Mouse (Mus musculus): ENCODE measurements at regions not wholly inside any gene's neighbourhood (a gene's known extent, or its start where the extent isn't known, plus 50 kb on each side); places are given as distances from the start of the nearest gene placed in this dataset.

DNA sequence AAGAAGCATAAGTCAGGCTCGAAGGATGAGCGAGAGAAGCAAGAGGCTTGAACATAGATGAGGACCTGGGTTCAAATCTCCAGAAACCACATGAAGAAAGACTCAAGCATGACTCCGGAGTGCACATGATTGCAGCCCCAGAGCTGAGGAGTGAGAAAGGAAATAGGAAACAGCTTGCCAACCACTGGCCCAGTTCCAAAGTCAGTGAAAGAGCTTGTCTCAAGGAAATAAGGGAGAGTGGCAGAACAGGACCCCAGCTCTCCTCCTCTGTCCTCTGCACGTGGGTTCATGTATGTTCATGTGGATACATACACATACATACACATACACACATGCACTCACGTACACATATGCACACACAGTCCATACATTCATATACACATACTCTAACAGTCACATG, 156.9 kb upstream of the Spred2 start:
- Histone ChIP-seq H3K9ac (ENCODE audit: low read length) (no peak overlapping the region), H3K9me3 (ENCODE audit: control insufficient read depth, low read length) (no peaks in the 10 kb centered on the region), H3K27me3 (replicated peaks; ENCODE audit: control insufficient read depth, insufficient read depth, low read length) (no peaks in the 10 kb centered on the region), H3K36me3 (ENCODE audit: control insufficient read depth, insufficient read depth, low read length) (no peaks in the 10 kb centered on the region), H3K27ac (ENCODE audit: low read depth) (no peak overlapping the region), H3K4me1 (replicated peaks; ENCODE audit: control insufficient read depth, insufficient read depth, low read length) (no peaks in the 10 kb centered on the region), H3K4me2 (ENCODE audit: low read length) (no peak overlapping the region), H3K4me3 (ENCODE audit: low read depth, low read length) (no peak overlapping the region)
- ATAC-seq (replicated peaks; ENCODE audit: low FRiP score, low TSS enrichment, low read depth), result no peak
- DNase-seq (ENCODE audit: low spot score), result no peak
- WGBS, result 88% methylated on average over 5 of the region's 5 CpGs

DNA sequence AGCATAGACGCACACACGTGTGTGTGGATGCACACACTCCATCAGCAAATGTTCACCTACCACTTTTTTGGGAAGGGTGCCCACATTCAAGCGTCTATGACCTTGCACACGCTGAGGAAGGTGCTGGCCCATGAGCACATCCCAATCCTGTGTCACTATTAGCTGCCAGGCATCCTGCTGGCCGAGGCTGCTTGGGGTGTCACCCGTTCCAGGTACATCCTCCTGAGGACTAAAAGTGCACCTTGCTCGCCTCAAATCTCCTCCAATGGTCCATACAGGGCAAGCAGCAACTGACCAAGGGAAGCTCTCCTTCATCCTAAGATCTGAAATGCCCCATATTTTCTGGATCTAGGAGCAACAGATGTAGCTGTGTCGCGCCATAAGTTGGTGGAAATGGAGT, 156.3 kb upstream of the Spred2 start:
- ATAC-seq (replicated peaks; ENCODE audit: low FRiP score, low TSS enrichment, low read depth) (no peak), DNase-seq (ENCODE audit: low spot score) (no peak)
- WGBS, result 92% methylated on average over 9 of the region's 9 CpGs
- Histone ChIP-seq H3K27me3 (replicated peaks; ENCODE audit: control insufficient read depth, insufficient read depth, low read length) (no peaks in the 10 kb centered on the region), H3K27ac (ENCODE audit: low read depth) (no peak overlapping the region), H3K4me1 (replicated peaks; ENCODE audit: control insufficient read depth, insufficient read depth, low read length) (no peaks in the 10 kb centered on the region), H3K36me3 (ENCODE audit: control insufficient read depth, insufficient read depth, low read length) (no peaks in the 10 kb centered on the region), H3K4me2 (ENCODE audit: low read length) (no peak overlapping the region), H3K9ac (ENCODE audit: low read length) (no peak overlapping the region), H3K9me3 (ENCODE audit: control insufficient read depth, low read length) (no peaks in the 10 kb centered on the region), H3K4me3 (ENCODE audit: low read depth, low read length) (no peak overlapping the region)

DNA sequence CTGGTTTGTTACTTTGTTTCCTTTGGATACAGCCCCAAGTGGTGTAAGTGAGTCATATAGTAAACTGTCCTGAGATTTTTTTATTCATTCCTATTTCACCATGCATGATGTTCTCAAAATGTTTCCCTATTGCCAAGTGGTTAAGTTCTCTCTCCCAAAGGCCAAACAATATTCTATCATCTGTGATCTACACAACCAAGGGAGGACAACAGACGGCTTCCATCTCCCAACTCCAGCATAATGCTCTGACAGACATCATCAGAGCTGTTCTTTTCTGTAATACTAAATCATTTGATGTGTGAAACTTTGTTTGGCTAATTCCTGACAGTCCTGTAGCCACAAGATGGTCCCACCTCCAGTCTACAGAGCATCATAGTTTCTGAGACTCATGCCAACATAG, 155.2 kb upstream of the Spred2 start:
- no peak for DNase-seq (ENCODE audit: low spot score)
- 70% methylated on average over 1 of the region's 1 CpGs for WGBS
- no peaks in the 10 kb centered on the region for H3K9me3 ChIP-seq (ENCODE audit: control insufficient read depth, low read length)
- H3K27me3 ChIP-seq (replicated peaks; ENCODE audit: control insufficient read depth, insufficient read depth, low read length), result no peaks in the 10 kb centered on the region
- H3K9ac ChIP-seq (ENCODE audit: low read length), result no peak overlapping the region
- no peak overlapping the region for H3K4me2 ChIP-seq (ENCODE audit: low read length)
- H3K4me1 ChIP-seq (replicated peaks; ENCODE audit: control insufficient read depth, insufficient read depth, low read length), result no peaks in the 10 kb centered on the region
- no peak overlapping the region for H3K27ac ChIP-seq (ENCODE audit: low read depth)
- no peak overlapping the region for H3K4me3 ChIP-seq (ENCODE audit: low read depth, low read length)
- no peak for ATAC-seq (replicated peaks; ENCODE audit: low FRiP score, low TSS enrichment, low read depth)
- no peaks in the 10 kb centered on the region for H3K36me3 ChIP-seq (ENCODE audit: control insufficient read depth, insufficient read depth, low read length)

DNA sequence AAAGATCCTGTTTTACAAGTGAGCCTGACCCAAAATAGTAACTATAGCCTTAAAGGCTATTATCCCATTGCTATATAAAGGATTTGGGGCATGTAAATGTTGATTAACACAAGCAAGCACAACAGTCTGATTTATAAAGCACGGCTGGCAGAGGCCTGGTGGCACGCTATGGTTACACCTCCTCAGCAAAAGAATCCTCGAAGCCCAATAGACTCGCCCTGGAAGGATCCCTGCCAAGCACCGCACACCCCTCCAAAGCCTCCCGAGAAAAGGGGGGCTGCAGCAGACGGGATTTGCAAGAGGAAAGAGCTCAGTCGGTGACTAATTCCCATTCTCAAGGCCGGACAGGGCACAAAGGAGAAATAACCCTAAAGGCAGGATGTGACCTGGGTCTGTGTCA, 150.2 kb upstream of the Spred2 start:
- no peak overlapping the region for H3K27ac ChIP-seq (ENCODE audit: low read depth)
- H3K36me3 ChIP-seq (ENCODE audit: control insufficient read depth, insufficient read depth, low read length), result no peaks in the 10 kb centered on the region
- DNase-seq (ENCODE audit: low spot score), result no peak
- H3K9me3 ChIP-seq (ENCODE audit: control insufficient read depth, low read length), result no peaks in the 10 kb centered on the region
- no peak for ATAC-seq (replicated peaks; ENCODE audit: low FRiP score, low TSS enrichment, low read depth)
- no peaks in the 10 kb centered on the region; the same call in 1 of the 2 replicates for H3K4me1 ChIP-seq (replicated peaks; ENCODE audit: control insufficient read depth, insufficient read depth, low read length)
- WGBS, result 56% methylated on average over 9 of the region's 9 CpGs
- no peak overlapping the region for H3K4me2 ChIP-seq (ENCODE audit: low read length)
- no peak overlapping the region for H3K4me3 ChIP-seq (ENCODE audit: low read depth, low read length)
- no peaks in the 10 kb centered on the region for H3K27me3 ChIP-seq (replicated peaks; ENCODE audit: control insufficient read depth, insufficient read depth, low read length)
- no peak overlapping the region for H3K9ac ChIP-seq (ENCODE audit: low read length)

DNA sequence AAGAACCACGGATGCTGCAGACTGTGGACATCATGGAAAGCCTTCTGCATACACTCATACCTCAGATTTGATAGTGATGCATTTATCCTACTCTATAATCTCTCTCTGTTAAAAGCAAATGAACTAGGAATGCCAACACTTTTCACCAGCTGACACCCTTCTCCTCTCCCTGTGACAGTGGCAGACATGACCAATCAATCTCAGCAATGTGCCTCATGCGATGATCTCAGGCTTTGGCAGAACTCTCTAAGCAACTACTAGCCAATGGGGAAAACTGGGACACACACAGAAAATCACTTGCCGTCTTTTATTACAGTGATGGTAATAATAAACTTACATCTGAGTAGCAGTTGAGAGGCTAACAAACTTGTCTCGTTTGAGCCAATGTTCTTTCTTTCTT, 148.4 kb upstream of the Spred2 start:
- Histone ChIP-seq H3K4me1 (replicated peaks; ENCODE audit: control insufficient read depth, insufficient read depth, low read length) (no peaks in the 10 kb centered on the region; the same call in 1 of the 2 replicates), H3K4me3 (ENCODE audit: low read depth, low read length) (no peak overlapping the region), H3K27ac (ENCODE audit: low read depth) (no peak overlapping the region), H3K36me3 (ENCODE audit: control insufficient read depth, insufficient read depth, low read length) (no peaks in the 10 kb centered on the region), H3K4me2 (ENCODE audit: low read length) (no peak overlapping the region), H3K27me3 (replicated peaks; ENCODE audit: control insufficient read depth, insufficient read depth, low read length) (no peaks in the 10 kb centered on the region), H3K9me3 (ENCODE audit: control insufficient read depth, low read length) (no peaks in the 10 kb centered on the region), H3K9ac (ENCODE audit: low read length) (no peak overlapping the region)
- no peak for ATAC-seq (replicated peaks; ENCODE audit: low FRiP score, low TSS enrichment, low read depth)
- DNase-seq (ENCODE audit: low spot score), result no peak
- WGBS, result 83% methylated on average over 4 of the region's 4 CpGs

DNA sequence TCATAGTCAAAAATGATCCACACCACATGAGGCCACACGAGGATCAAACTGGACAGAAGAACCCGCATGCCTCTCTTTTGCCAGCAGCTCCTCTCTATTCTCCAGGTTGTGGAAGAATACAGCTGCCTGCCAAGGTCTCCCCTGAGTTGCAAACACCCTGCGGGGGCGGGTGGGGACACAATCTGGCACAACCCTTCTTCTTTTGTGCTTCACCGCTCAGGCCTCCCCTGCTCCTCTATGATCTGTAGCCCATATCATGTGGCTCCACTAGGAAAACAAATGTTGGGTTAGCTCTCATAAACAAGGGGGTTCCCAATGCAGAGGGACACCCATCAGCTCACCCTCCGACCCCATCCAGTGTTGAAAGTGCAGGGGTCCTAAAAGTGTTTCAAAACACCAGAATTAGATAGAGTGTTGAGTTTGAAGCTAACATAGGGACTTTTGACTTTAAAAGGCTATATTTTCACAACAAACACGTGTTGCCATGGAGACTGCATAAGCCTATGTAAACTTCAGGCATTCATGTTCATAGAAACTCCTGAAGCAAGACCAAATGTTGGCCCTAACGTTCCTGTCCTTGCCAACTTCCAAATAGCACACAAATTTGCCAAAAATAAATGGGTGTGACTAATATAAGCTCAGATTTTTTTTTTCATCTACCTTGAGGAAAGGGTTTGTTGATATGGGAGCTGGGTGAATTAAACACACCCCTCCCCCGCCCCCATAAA, 147.5 kb upstream of the Spred2 start:
- no peaks in the 10 kb centered on the region; the same call in 1 of the 2 replicates for H3K4me1 ChIP-seq (replicated peaks; ENCODE audit: control insufficient read depth, insufficient read depth, low read length)
- H3K27me3 ChIP-seq (replicated peaks; ENCODE audit: control insufficient read depth, insufficient read depth, low read length), result no peaks in the 10 kb centered on the region
- no peaks in the 10 kb centered on the region for H3K36me3 ChIP-seq (ENCODE audit: control insufficient read depth, insufficient read depth, low read length)
- no peak overlapping the region for H3K27ac ChIP-seq (ENCODE audit: low read depth)
- 69% methylated on average over 9 of the region's 9 CpGs for WGBS
- DNase-seq (ENCODE audit: low spot score) (no peak), ATAC-seq (replicated peaks; ENCODE audit: low FRiP score, low TSS enrichment, low read depth) (no peak)
- H3K4me3 ChIP-seq (ENCODE audit: low read depth, low read length), result no peak overlapping the region
- no peak overlapping the region for H3K9ac ChIP-seq (ENCODE audit: low read length)
- no peak overlapping the region for H3K4me2 ChIP-seq (ENCODE audit: low read length)
- no peaks in the 10 kb centered on the region for H3K9me3 ChIP-seq (ENCODE audit: control insufficient read depth, low read length)

DNA sequence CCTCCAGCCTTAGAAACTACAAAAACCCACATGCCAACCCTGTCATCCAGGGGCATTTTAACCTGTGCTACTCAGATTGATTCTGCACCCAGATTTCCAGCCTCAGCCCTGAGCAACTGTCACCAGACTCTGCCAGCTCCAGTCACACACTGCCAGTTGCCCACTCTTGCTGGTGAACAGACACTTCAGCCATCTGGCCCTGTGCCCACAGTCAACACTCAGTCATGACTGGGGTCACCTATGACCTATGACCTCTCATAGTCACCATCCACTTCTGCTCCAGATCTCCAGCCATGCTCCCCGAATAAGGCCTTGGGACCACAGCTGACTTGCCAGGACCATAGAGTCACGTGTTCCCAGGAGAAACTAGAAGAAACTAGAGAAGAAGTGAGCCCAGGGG, 146.0 kb upstream of the Spred2 start:
- Histone ChIP-seq H3K36me3 (ENCODE audit: control insufficient read depth, insufficient read depth, low read length) (no peaks in the 10 kb centered on the region), H3K4me1 (replicated peaks; ENCODE audit: control insufficient read depth, insufficient read depth, low read length) (no peaks in the 10 kb centered on the region; the same call in 1 of the 2 replicates), H3K4me2 (ENCODE audit: low read length) (no peak overlapping the region), H3K9me3 (ENCODE audit: control insufficient read depth, low read length) (no peaks in the 10 kb centered on the region), H3K27me3 (replicated peaks; ENCODE audit: control insufficient read depth, insufficient read depth, low read length) (no peaks in the 10 kb centered on the region), H3K27ac (ENCODE audit: low read depth) (no peak overlapping the region), H3K9ac (ENCODE audit: low read length) (no peak overlapping the region), H3K4me3 (ENCODE audit: low read depth, low read length) (no peak overlapping the region)
- no peak for ATAC-seq (replicated peaks; ENCODE audit: low FRiP score, low TSS enrichment, low read depth)
- DNase-seq (ENCODE audit: low spot score), result no peak
- 87% methylated on average over 2 of the region's 2 CpGs for WGBS

DNA sequence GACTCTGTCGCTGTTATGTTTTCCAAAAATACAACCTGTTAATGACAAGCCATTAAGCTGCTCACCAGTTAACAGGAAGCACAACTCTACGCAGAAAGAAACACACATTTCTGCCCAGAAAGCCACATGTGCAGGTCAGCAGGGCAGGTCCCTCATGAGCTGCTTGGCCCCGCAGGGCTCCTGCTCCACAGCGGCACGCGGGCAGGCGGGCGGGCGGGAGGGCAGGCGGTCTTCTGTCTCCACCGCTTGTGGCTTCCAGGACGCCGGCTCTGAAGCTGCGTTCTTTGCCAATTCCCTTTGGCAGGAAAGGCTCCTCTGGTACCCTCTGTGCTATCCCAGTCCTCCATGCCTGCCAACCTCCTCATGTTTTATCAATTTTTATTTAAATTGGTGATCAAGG, 139.1 kb upstream of the Spred2 start:
- no peaks in the 10 kb centered on the region for H3K9me3 ChIP-seq (ENCODE audit: control insufficient read depth, low read length)
- DNase-seq (ENCODE audit: low spot score) (no peak), ATAC-seq (replicated peaks; ENCODE audit: low FRiP score, low TSS enrichment, low read depth) (no peak)
- H3K27ac ChIP-seq (ENCODE audit: low read depth), result no peak overlapping the region
- H3K36me3 ChIP-seq (ENCODE audit: control insufficient read depth, insufficient read depth, low read length), result no peaks in the 10 kb centered on the region
- H3K4me3 ChIP-seq (ENCODE audit: low read depth, low read length), result no peak overlapping the region
- no peak overlapping the region for H3K4me2 ChIP-seq (ENCODE audit: low read length)
- 65% methylated on average over 14 of the region's 14 CpGs for WGBS
- H3K9ac ChIP-seq (ENCODE audit: low read length), result no peak overlapping the region
- no peaks in the 10 kb centered on the region for H3K4me1 ChIP-seq (replicated peaks; ENCODE audit: control insufficient read depth, insufficient read depth, low read length)
- no peaks in the 10 kb centered on the region for H3K27me3 ChIP-seq (replicated peaks; ENCODE audit: control insufficient read depth, insufficient read depth, low read length)

DNA sequence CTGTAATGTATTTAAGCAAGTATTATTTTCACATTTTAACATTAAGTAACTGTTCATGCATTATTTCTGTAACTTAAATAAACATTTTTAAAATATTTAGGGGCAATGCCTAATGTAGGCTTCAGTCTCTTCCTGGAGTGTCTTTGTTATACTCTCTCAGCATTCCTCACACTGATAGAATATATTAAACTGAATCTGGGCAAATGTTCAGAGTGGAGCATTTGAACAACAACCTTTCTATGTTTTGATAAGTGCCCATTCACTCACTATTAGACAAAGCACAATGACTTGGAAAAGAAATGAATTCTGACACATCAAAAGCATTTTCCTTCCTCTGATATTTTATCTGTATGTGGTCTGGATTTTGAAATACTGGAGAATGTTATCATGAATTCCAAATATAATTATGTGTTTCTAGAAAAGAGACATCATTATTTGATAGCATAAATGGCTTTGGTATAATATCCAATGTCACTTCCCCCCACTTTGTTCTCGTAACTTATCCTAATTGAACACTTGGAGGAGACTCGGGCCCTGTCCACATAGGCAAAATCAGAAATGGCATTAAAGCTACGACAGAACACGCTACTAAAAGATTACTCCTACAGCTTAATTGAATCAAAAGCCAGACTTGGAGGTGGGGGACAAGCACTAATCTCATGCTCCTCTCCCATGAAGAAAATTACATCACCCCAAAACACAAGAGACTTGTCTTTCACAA, 127.1 kb upstream of the Spred2 start:
- Histone ChIP-seq H3K4me2 (ENCODE audit: low read length) (no peak overlapping the region), H3K4me1 (replicated peaks; ENCODE audit: control insufficient read depth, insufficient read depth, low read length) (no peaks in the 10 kb centered on the region), H3K27ac (ENCODE audit: low read depth) (no peak overlapping the region), H3K36me3 (ENCODE audit: control insufficient read depth, insufficient read depth, low read length) (no peaks in the 10 kb centered on the region), H3K27me3 (replicated peaks; ENCODE audit: control insufficient read depth, insufficient read depth, low read length) (no peaks in the 10 kb centered on the region), H3K4me3 (ENCODE audit: low read depth, low read length) (no peak overlapping the region), H3K9ac (ENCODE audit: low read length) (no peak overlapping the region), H3K9me3 (ENCODE audit: control insufficient read depth, low read length) (no peaks in the 10 kb centered on the region)
- DNase-seq (ENCODE audit: low spot score) (no peak), ATAC-seq (replicated peaks; ENCODE audit: low FRiP score, low TSS enrichment, low read depth) (no peak)
- 86% methylated on average over 4 of the region's 4 CpGs for WGBS

Data from intestine, embryonic 14.5 days (tissue).